Mouse (Mus musculus): Measurements from ENCODE around the gene Olfr131.
"Not testable (repeated sequence)": the region's sequence is repeated elsewhere in the genome, so short reads cannot be mapped to it uniquely, and the experiment has no call there.

The Olfr131 gene

GRCm38 (mm10) chr17:38088593-38088992 lies at the start of gene Olfr131:
TSS of gene Olfr131 (minus strand) at chr17:38088693.
- no peak for DNase-seq (ENCODE audit: low spot score in 2 of 2)

GRCm38 (mm10) chr17:38134426-38134825 lies 45.9 kb upstream of the Olfr131 start, which contains the start of gene Olfr132:
TSS of gene Olfr132 (minus strand) at chr17:38134526.
- DNase-seq (ENCODE audit: low spot score in 2 of 2) = no peak

GRCm38 (mm10) chr17:38125371-38125770 lies 36.9 kb upstream of the Olfr131 start:
- not testable (repeated sequence) for DNase-seq (ENCODE audit: low spot score in 2 of 2)

DNA sequence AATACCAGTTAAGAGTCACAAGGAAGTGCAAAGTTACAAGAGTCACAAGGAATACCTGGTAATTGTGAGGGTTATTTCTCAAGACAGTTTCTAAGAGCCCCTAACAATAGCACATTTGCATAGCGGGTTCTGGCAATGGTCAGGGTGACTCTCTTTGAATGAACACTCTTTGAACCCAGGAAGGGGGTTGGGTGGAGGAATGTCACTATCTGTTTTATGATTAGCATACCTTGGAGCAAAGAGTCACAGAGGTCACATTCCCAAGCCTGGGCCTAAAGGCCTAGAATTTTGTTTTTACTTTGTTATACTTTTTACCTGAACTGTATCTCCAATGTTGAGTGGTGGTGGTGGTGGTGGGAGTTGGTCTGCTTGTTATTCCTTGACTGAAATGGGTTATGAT lies 35.7 kb upstream of the Olfr131 start:
- DNase-seq (ENCODE audit: low spot score in 2 of 2) = not testable (repeated sequence)

DNA sequence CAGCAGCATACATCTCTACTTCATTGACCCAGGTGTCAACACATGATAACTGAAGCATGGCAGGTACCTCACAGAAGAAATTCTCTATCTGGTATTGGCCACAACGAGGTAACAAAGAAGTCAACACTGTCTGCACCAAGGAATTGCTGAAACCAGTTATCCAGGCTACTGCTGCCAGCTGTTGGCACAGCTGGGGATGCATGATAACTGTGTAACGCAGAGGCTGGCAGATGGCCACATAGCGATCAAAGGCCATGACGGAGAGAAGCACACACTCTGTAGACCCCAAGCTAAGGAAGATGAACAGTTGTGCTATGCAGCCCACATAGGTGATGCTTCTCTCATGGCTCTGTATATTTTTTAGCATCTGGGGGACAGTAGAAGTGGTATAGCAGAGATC lies 6.1 kb downstream of the Olfr131 start:
- DNase-seq (ENCODE audit: low spot score in 2 of 2) = no peak

- no peak for DNase-seq (ENCODE audit: low spot score in 2 of 2)
These were observed 24.9 kb downstream of the Olfr131 start, which contains the start of gene Olfr130 for GRCm38 (mm10) chr17:38063621-38064020. TSS of gene Olfr130 (plus strand) at chr17:38063921.

GRCm38 (mm10) chr17:38059979-38060378 lies 28.5 kb downstream of the Olfr131 start, which contains the start of gene Olfr129:
TSS of gene Olfr129 (minus strand) at chr17:38060079.
- DNase-seq (ENCODE audit: low spot score in 2 of 2) = no peak

All from heart, adult 9 months (tissue).